Mouse (Mus musculus) testis, adult 2 months (tissue): ENCODE data around the gene Prdx5.

Source experiments
- CTCF ChIP-seq: fragments of 200-500 bp; IDR thresholded peaks from 2 replicates; pipeline ENCODE4 v1.5.1; 2012; ENCODE audit warnings: low read depth, mild to moderate bottlenecking, inconsistent platforms, low read length, moderate library complexity; ENCODE audit not compliant: control insufficient read depth, insufficient read depth, insufficient replicate concordance
- POLR2A ChIP-seq: fragments of 200-500 bp; IDR thresholded peaks from 2 replicates; pipeline ENCODE4 v1.6.1; 2012; ENCODE audit warnings: low read depth, mild to moderate bottlenecking, inconsistent platforms, low read length, moderate library complexity; ENCODE audit not compliant: control insufficient read depth

GRCm38 (mm10) chr19:6922901-6923735 lies 13.2 kb upstream of the Prdx5 start:
- TF ChIP-seq CTCF (no peak), POLR2A (no peak; the same call in 1 of the 2 replicates)
